20 mouse cellular contexts compared by ENCODE assay signal in the genomic region with DNA sequence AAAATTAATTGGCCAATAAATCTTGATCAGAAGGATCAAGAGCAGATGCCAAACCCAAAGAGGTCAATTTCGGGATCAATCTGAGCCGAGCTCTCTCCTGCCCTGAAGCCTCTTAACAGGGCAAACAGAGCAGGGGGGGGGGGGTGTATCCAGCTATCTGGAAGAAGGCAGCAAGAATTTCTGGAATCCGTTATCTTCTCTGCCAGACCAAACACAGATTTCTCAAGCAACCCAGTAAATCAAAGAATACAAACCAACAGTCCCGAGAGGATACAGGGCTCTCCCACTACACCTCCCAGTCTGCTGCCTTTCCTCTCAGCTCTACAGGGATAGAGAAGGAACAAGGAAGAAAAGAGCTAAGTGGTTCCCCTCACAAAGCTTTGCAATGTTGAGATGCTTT.
DNase-seq lines count a peak whose midpoint lies in the region; ATAC-seq and TF ChIP-seq lines count a peak whose summit lies in the region.
"Had no signal": no experiment of that assay in that cellular context is flagged by ENCODE, and none has a peak within 500 bp of the region (broad histone marks: within the 10 kb centered on the region; RNA-seq: fewer than 3 reads in every experiment).

No protein-coding gene starts in this region.

- no peak for TF ChIP-seq EP300 in lung, postnatal 0 days (IDR thresholded peaks at IDR 0.05)

- no peak for DNase-seq in forebrain, embryonic 10.5 days (ENCODE audit: extremely low spot score, low spot score)
- peak; percentile 14 for DNase-seq in lung, postnatal 0 days (ENCODE audit: low spot score)
- DNase-seq in lung, postnatal 10 days, result no peak
- no peak for DNase-seq in adrenal gland, postnatal 4 days (ENCODE audit: low spot score in 2 of 2)
- DNase-seq: adrenal gland, postnatal 25 days; cerebellum, adult 9-11 months; gastrocnemius, adult 2 months; layer of hippocampus, postnatal 36 days; right cerebral cortex, adult 18-20 months; right cerebral cortex, postnatal 4 days; thymus, postnatal 36 days had no signal

- H3K27ac ChIP-seq in forebrain, embryonic 13.5 days, result peak overlapping the region; percentile 7; the same call in 1 of the 2 replicates
- no peak overlapping the region for H3K27ac ChIP-seq in forebrain, embryonic 10.5 days
- H3K27ac ChIP-seq in hindbrain, embryonic 13.5 days, result peak overlapping the region; percentile 36; the same call in 1 of the 2 replicates
- no peak overlapping the region for H3K27ac ChIP-seq in hindbrain, embryonic 16.5 days (ENCODE audit: low read depth, low read length)
- H3K27ac ChIP-seq in lung, postnatal 0 days (ENCODE audit: low read length), result no peak overlapping the region
- H3K27ac ChIP-seq in neural tube, embryonic 13.5 days (replicated peaks), result peak overlapping the region; percentile 39
- H3K27ac ChIP-seq: embryonic facial prominence, embryonic 15.5 days; gastrocnemius, adult 2 months; hindbrain, embryonic 15.5 days; intestine, embryonic 15.5 days; midbrain, embryonic 15.5 days had no signal

- no peaks in the 10 kb centered on the region for H3K9me3 ChIP-seq in forebrain, embryonic 13.5 days (replicated peaks)
- no peaks in the 10 kb centered on the region for H3K9me3 ChIP-seq in forebrain, embryonic 10.5 days
- no peaks in the 10 kb centered on the region for H3K9me3 ChIP-seq in hindbrain, embryonic 13.5 days
- H3K9me3 ChIP-seq in hindbrain, embryonic 16.5 days (ENCODE audit: control insufficient read depth, low read length), result no peaks in the 10 kb centered on the region
- H3K9me3 ChIP-seq in lung, postnatal 0 days (ENCODE audit: low read length), result no peaks in the 10 kb centered on the region
- no peaks in the 10 kb centered on the region for H3K9me3 ChIP-seq in neural tube, embryonic 13.5 days
- H3K9me3 ChIP-seq: embryonic facial prominence, embryonic 15.5 days; hindbrain, embryonic 15.5 days; intestine, embryonic 15.5 days; midbrain, embryonic 15.5 days had no signal

- no peak for ATAC-seq in forebrain, embryonic 13.5 days
- no peak for ATAC-seq in hindbrain, embryonic 13.5 days (ENCODE audit: low FRiP score)
- ATAC-seq in hindbrain, embryonic 16.5 days, result no peak
- ATAC-seq in lung, postnatal 0 days, result no peak
- peak; percentile 27; the same call in 1 of the 2 replicates for ATAC-seq in neural tube, embryonic 13.5 days (ENCODE audit: low read depth)
- ATAC-seq: intestine, embryonic 15.5 days had no signal

- TF ChIP-seq CTCF in lung, postnatal 0 days (IDR thresholded peaks at IDR 0.05), result no peak

- H3K9ac ChIP-seq in forebrain, embryonic 13.5 days, result no peak overlapping the region
- no peak overlapping the region for H3K9ac ChIP-seq in hindbrain, embryonic 13.5 days
- no peak overlapping the region for H3K9ac ChIP-seq in hindbrain, embryonic 16.5 days (ENCODE audit: low read depth, low read length)
- no peak overlapping the region for H3K9ac ChIP-seq in lung, postnatal 0 days (replicated peaks; ENCODE audit: low read depth)
- no peak overlapping the region for H3K9ac ChIP-seq in neural tube, embryonic 13.5 days
- H3K9ac ChIP-seq: embryonic facial prominence, embryonic 15.5 days; hindbrain, embryonic 15.5 days; intestine, embryonic 15.5 days; midbrain, embryonic 15.5 days had no signal

- no peaks in the 10 kb centered on the region for H3K27me3 ChIP-seq in forebrain, embryonic 13.5 days
- H3K27me3 ChIP-seq in forebrain, embryonic 10.5 days (ENCODE audit: poor library complexity, severe bottlenecking), result no peaks in the 10 kb centered on the region
- no peaks in the 10 kb centered on the region for H3K27me3 ChIP-seq in hindbrain, embryonic 13.5 days
- H3K27me3 ChIP-seq in hindbrain, embryonic 16.5 days (replicated peaks; ENCODE audit: control insufficient read depth, insufficient read depth, low read length), result no peaks in the 10 kb centered on the region
- H3K27me3 ChIP-seq in lung, postnatal 0 days (replicated peaks; ENCODE audit: insufficient read depth, low read length), result no peaks in the 10 kb centered on the region
- no peaks in the 10 kb centered on the region for H3K27me3 ChIP-seq in neural tube, embryonic 13.5 days
- H3K27me3 ChIP-seq: embryonic facial prominence, embryonic 15.5 days; hindbrain, embryonic 15.5 days; intestine, embryonic 15.5 days; midbrain, embryonic 15.5 days had no signal

- H3K36me3 ChIP-seq in forebrain, embryonic 13.5 days (ENCODE audit: poor library complexity, severe bottlenecking), result no peaks in the 10 kb centered on the region
- no peaks in the 10 kb centered on the region for H3K36me3 ChIP-seq in forebrain, embryonic 10.5 days (replicated peaks)
- H3K36me3 ChIP-seq in hindbrain, embryonic 13.5 days, result no peaks in the 10 kb centered on the region
- H3K36me3 ChIP-seq in hindbrain, embryonic 16.5 days (ENCODE audit: control insufficient read depth, insufficient read depth, low read length), result no peaks in the 10 kb centered on the region
- H3K36me3 ChIP-seq in lung, postnatal 0 days (ENCODE audit: insufficient read depth, low read length), result no peaks in the 10 kb centered on the region
- no peaks in the 10 kb centered on the region for H3K36me3 ChIP-seq in neural tube, embryonic 13.5 days
- H3K36me3 ChIP-seq: embryonic facial prominence, embryonic 15.5 days; hindbrain, embryonic 15.5 days; intestine, embryonic 15.5 days; midbrain, embryonic 15.5 days had no signal

- H3K4me3 ChIP-seq in forebrain, embryonic 13.5 days, result no peak overlapping the region
- H3K4me3 ChIP-seq in forebrain, embryonic 10.5 days, result no peak overlapping the region
- no peak overlapping the region for H3K4me3 ChIP-seq in hindbrain, embryonic 13.5 days
- no peak overlapping the region for H3K4me3 ChIP-seq in hindbrain, embryonic 16.5 days (ENCODE audit: low read length)
- H3K4me3 ChIP-seq in lung, postnatal 0 days (ENCODE audit: low read depth, low read length), result no peak overlapping the region
- no peak overlapping the region for H3K4me3 ChIP-seq in neural tube, embryonic 13.5 days
- H3K4me3 ChIP-seq: embryonic facial prominence, embryonic 15.5 days; gastrocnemius, adult 2 months; hindbrain, embryonic 15.5 days; intestine, embryonic 15.5 days; midbrain, embryonic 15.5 days; myocyte had no signal

- H3K4me2 ChIP-seq in forebrain, embryonic 13.5 days, result no peak overlapping the region
- H3K4me2 ChIP-seq in hindbrain, embryonic 13.5 days, result no peak overlapping the region
- H3K4me2 ChIP-seq in hindbrain, embryonic 16.5 days (ENCODE audit: low read length), result no peak overlapping the region
- no peak overlapping the region for H3K4me2 ChIP-seq in lung, postnatal 0 days (replicated peaks; ENCODE audit: low read depth, low read length)
- H3K4me2 ChIP-seq in neural tube, embryonic 13.5 days, result no peak overlapping the region
- H3K4me2 ChIP-seq: embryonic facial prominence, embryonic 15.5 days; hindbrain, embryonic 15.5 days; intestine, embryonic 15.5 days; midbrain, embryonic 15.5 days had no signal

- WGBS in forebrain, embryonic 13.5 days, result 62% methylated on average over 4 of the region's 4 CpGs
- WGBS in forebrain, embryonic 10.5 days, result 33% methylated on average over 4 of the region's 4 CpGs
- WGBS in hindbrain, embryonic 13.5 days, result 34% methylated on average over 4 of the region's 4 CpGs
- WGBS in hindbrain, embryonic 16.5 days, result 34% methylated on average over 4 of the region's 4 CpGs
- 22% methylated on average over 4 of the region's 4 CpGs for WGBS in lung, postnatal 0 days
- WGBS in neural tube, embryonic 13.5 days, result 37% methylated on average over 4 of the region's 4 CpGs

- H3K4me1 ChIP-seq in forebrain, embryonic 13.5 days, result peaks cover 29% of the 10 kb centered on the region
- H3K4me1 ChIP-seq in forebrain, embryonic 10.5 days, result peaks cover 43% of the 10 kb centered on the region
- H3K4me1 ChIP-seq in hindbrain, embryonic 13.5 days (replicated peaks), result peaks cover 21% of the 10 kb centered on the region
- H3K4me1 ChIP-seq in hindbrain, embryonic 16.5 days (ENCODE audit: control insufficient read depth, insufficient read depth, low read depth, low read length), result peaks cover 5% of the 10 kb centered on the region
- no peaks in the 10 kb centered on the region for H3K4me1 ChIP-seq in lung, postnatal 0 days (ENCODE audit: insufficient read depth, low read depth, low read length)
- H3K4me1 ChIP-seq in neural tube, embryonic 13.5 days (replicated peaks), result peaks cover 27% of the 10 kb centered on the region

Comparison
In these comparisons a context has a peak if more than half of its experiments do, and no peak if none do; other contexts are left out.
1. H3K27ac ChIP-seq: peak in forebrain, embryonic 13.5 days (single experiment), hindbrain, embryonic 13.5 days (single experiment) and neural tube, embryonic 13.5 days (single experiment); none in forebrain, embryonic 10.5 days (single experiment), hindbrain, embryonic 16.5 days (single experiment) and lung, postnatal 0 days (single experiment).